Mouse (Mus musculus) embryonic facial prominence, embryonic 10.5 days (tissue): ENCODE data around the gene Sap30. TPM values are rescaled to one million over a fixed set of nuclear protein-coding genes. Genes with fewer than 3 reads are reported as not detected.
"Not testable (repeated sequence)": the region's sequence is repeated elsewhere in the genome, so short reads cannot be mapped to it uniquely, and the experiment has no call there.

Source experiments
- DNase-seq: peaks from one replicate; pipeline ENCODE4 v3.0.0-alpha.2; 2017; ENCODE audit warnings: low spot score
- H3K27ac ChIP-seq: fragments of 300-500 bp; sonication (generic); replicated peaks from 2 replicates; pipeline ENCODE4 v1.5.1; 2016; ENCODE audit warnings: mild to moderate bottlenecking
- H3K27me3 ChIP-seq: fragments of 300-500 bp; sonication (generic); replicated peaks from 2 replicates; pipeline ENCODE4 v1.6.1; 2016; ENCODE audit warnings: low read depth, mild to moderate bottlenecking; ENCODE audit not compliant: poor library complexity, severe bottlenecking
- H3K36me3 ChIP-seq: fragments of 300-500 bp; sonication (generic); replicated peaks from 2 replicates; pipeline ENCODE4 v1.6.1; 2016; ENCODE audit warnings: mild to moderate bottlenecking, moderate library complexity
- H3K4me1 ChIP-seq: fragments of 300-500 bp; sonication (generic); 2 replicates; pipeline ENCODE4 v1.6.1; 2016
- H3K4me3 ChIP-seq: fragments of 300-500 bp; sonication (generic); 2 replicates; pipeline ENCODE4 v1.5.1; 2016; ENCODE audit warnings: mild to moderate bottlenecking, moderate library complexity
- H3K9me3 ChIP-seq: fragments of 300-500 bp; sonication (generic); 2 replicates; pipeline ENCODE4 v1.6.1; 2016; ENCODE audit warnings: mild to moderate bottlenecking
- WGBS: fragments of 180-500 bp; shearing (Covaris S2); methylation state at CpG from one replicate; pipeline ENCODE4 v1.1.7; 2016; 5-methylcytosine and 5-hydroxymethylcytosine counted together
- polyA plus RNA-seq: library from polyadenylated mRNA; unstranded; fragments of >200 nt; fragmentation: Nextera tagmentation; extraction: Ambion mirVana; gene quantifications from 2 replicates; pipeline ENCODE4 v1.2.1, GENCODE M21; 2016

Gene Sap30
- polyA plus RNA-seq, 1 experiment from 2014 or later: 72.8 TPM

- Histone ChIP-seq H3K27ac (no peak within 1 kb of the TSS), H3K36me3 (no peaks in the 10 kb centered on the region), H3K27me3 (no peaks in the 10 kb centered on the region), H3K9me3 (no peaks in the 10 kb centered on the region), H3K4me1 (no peaks in the 10 kb centered on the region), H3K4me3 (no peak within 1 kb of the TSS)
- DNase-seq: no peak
- 65% methylated on average over 3 of the region's 3 CpGs for WGBS
These were observed 31.9 kb downstream of the Sap30 start, which contains the start of gene Scrg1 for GRCm38 (mm10) chr8:57455765-57456164. Scrg1 (plus strand) TSS chr8:57455923.

GRCm38 (mm10) chr8:57453361-57453760 is 34.3 kb downstream of the Sap30 start:
- Histone ChIP-seq H3K27me3 (no peaks in the 10 kb centered on the region), H3K4me1 (no peaks in the 10 kb centered on the region), H3K27ac (no peak overlapping the region), H3K4me3 (no peak overlapping the region), H3K9me3 (no peaks in the 10 kb centered on the region), H3K36me3 (no peaks in the 10 kb centered on the region)
- 85% methylated on average over 2 of the region's 2 CpGs for WGBS
- no peak for DNase-seq

DNA sequence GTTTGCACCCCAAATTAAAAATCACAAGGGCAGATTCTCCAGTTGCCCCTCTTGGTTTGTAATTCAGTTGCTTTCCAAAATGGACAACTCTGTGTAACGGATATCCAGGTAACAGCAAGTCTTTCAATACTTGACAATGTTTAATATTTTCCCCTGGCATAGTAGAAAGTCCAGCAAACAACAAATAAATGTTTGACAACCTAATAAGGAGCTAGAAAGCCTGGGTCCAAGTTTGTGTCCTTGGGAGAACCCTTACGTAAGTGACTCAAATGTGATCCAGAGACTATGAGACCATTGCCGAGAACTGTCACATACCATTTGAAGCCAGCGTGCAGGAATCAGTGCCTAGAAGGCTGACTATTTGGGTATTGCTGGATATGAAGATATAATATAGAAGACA is 35.8 kb downstream of the Sap30 start:
- Histone ChIP-seq H3K27ac (no peak overlapping the region), H3K36me3 (no peaks in the 10 kb centered on the region), H3K4me3 (no peak overlapping the region), H3K9me3 (no peaks in the 10 kb centered on the region), H3K27me3 (no peaks in the 10 kb centered on the region), H3K4me1 (no peaks in the 10 kb centered on the region)
- no peak for DNase-seq
- 94% methylated on average over 4 of the region's 4 CpGs for WGBS

DNA sequence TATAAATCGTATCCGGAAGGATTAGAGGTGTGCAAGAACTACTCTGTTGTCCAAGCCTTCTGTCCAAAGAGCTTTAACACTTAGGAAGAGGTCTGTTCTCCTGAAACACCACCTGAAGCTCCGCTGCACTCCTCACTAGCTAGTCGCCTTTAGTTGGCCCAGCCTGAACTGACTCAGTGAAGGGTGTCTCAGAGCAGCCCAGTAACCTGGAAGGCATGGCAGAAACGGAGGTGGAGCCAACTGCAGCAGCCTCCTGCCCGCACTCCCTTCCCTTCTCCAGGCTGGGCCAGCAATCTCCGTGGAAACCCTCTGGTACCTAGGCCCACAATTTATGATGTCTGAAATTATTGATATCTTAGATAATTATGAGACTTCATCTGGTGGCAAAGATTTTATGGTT is 36.9 kb downstream of the Sap30 start:
- DNase-seq: no peak
- H3K36me3 ChIP-seq: no peaks in the 10 kb centered on the region
- no peaks in the 10 kb centered on the region for H3K27me3 ChIP-seq
- no peaks in the 10 kb centered on the region for H3K9me3 ChIP-seq
- H3K27ac ChIP-seq: no peak overlapping the region
- no peak overlapping the region for H3K4me3 ChIP-seq
- H3K4me1 ChIP-seq: no peaks in the 10 kb centered on the region
- 69% methylated on average over 7 of the region's 7 CpGs for WGBS

GRCm38 (mm10) chr8:57445901-57446300 is 41.8 kb downstream of the Sap30 start:
- DNase-seq, H3K4me1 ChIP-seq, H3K9me3 ChIP-seq, H3K27ac ChIP-seq, H3K27me3 ChIP-seq, H3K4me3 ChIP-seq, H3K36me3 ChIP-seq: not testable (repeated sequence)
- 83% methylated on average over 5 of the region's 5 CpGs for WGBS

DNA sequence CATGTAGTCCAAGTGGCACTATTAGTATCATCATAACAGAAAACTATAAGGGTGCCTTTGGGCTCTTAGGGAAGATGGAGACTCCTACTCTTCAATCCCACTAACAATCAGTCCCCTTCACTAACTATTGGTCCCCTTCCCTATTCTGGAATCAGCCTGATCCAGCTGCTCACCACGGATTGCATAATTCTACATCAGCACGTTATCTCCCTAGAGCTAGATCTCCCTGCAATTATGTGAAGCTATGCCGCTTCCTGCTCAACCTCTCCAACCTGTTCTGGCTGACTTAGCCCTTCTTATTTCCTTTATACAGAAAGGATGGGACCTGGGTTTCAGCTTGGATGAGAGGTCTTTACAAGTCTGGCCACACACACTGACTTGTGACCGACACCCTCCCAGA is 44.4 kb downstream of the Sap30 start:
- H3K4me1 ChIP-seq: no peaks in the 10 kb centered on the region
- H3K9me3 ChIP-seq: no peaks in the 10 kb centered on the region
- H3K27ac ChIP-seq: no peak overlapping the region
- H3K4me3 ChIP-seq: no peak overlapping the region
- WGBS: 71% methylated on average over 4 of the region's 4 CpGs
- no peaks in the 10 kb centered on the region for H3K27me3 ChIP-seq
- no peak for DNase-seq
- H3K36me3 ChIP-seq: no peaks in the 10 kb centered on the region

DNA sequence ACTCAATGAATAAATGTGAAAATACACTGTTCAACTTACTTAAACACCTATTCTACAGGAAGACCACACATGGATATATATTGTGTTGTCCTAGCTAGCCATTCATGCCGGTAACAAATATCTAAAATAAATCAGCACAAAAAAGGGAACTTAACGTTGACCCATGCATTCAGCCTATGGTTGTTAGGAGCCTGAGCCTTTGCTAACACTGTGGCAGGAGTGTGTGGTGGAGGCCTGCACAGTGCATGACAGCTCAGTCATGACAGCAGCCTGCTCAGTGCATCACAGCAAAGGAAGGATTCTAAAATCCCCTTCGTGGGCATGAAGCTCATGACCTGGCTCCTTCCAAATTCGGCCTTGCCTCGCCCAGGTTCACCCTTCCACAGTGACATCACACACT is 46.1 kb downstream of the Sap30 start:
- Histone ChIP-seq H3K36me3 (no peaks in the 10 kb centered on the region), H3K9me3 (no peaks in the 10 kb centered on the region), H3K4me3 (no peak overlapping the region), H3K27me3 (no peaks in the 10 kb centered on the region), H3K4me1 (no peaks in the 10 kb centered on the region), H3K27ac (no peak overlapping the region)
- no peak for DNase-seq
- WGBS: 83% methylated on average over 5 of the region's 5 CpGs

DNA sequence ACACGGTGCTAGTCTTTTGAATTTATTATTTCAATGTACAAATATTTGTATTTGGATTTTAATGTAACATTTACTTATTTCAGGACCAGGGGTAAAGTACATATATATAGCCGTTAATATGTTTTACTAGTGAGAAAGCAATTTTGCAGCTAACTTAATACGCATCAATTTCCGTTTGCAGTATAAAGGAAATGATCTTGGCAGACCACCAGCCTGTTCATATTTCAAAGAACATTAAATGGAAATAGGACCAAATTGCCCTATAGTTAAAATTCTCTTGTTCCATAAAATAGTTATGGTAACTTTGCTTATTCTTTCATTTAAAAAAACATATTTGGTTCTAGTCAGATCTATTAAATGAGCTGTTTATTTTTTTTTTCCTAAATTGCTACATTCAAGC is 46.5 kb downstream of the Sap30 start:
- no peak overlapping the region for H3K27ac ChIP-seq
- 83% methylated on average over 4 of the region's 4 CpGs for WGBS
- DNase-seq: no peak
- H3K27me3 ChIP-seq: no peaks in the 10 kb centered on the region
- no peak overlapping the region for H3K4me3 ChIP-seq
- H3K4me1 ChIP-seq: no peaks in the 10 kb centered on the region
- no peaks in the 10 kb centered on the region for H3K9me3 ChIP-seq
- no peaks in the 10 kb centered on the region for H3K36me3 ChIP-seq

DNA sequence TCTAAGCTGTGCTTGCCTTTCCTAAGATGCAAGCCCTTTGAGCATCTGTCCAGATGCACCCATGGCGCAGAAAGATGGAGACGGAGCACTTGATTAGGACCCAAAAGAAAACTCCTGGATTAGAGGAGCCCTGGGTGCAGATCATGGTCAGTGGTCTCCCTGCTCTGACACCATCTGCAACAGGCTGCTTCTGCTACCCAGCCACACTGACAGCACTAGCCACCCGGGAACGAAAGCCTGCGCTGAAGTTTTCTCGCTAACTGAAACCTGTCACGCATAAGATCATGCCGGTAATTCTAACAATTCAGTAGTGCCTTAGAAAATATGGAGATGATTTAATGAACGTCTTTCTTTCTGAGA is 51.2 kb downstream of the Sap30 start:
- Histone ChIP-seq H3K4me1 (no peaks in the 10 kb centered on the region), H3K27ac (no peak overlapping the region), H3K9me3 (no peaks in the 10 kb centered on the region), H3K27me3 (no peaks in the 10 kb centered on the region), H3K4me3 (no peak overlapping the region), H3K36me3 (no peaks in the 10 kb centered on the region)
- WGBS: 87% methylated on average over 9 of the region's 9 CpGs
- no peak for DNase-seq

DNA sequence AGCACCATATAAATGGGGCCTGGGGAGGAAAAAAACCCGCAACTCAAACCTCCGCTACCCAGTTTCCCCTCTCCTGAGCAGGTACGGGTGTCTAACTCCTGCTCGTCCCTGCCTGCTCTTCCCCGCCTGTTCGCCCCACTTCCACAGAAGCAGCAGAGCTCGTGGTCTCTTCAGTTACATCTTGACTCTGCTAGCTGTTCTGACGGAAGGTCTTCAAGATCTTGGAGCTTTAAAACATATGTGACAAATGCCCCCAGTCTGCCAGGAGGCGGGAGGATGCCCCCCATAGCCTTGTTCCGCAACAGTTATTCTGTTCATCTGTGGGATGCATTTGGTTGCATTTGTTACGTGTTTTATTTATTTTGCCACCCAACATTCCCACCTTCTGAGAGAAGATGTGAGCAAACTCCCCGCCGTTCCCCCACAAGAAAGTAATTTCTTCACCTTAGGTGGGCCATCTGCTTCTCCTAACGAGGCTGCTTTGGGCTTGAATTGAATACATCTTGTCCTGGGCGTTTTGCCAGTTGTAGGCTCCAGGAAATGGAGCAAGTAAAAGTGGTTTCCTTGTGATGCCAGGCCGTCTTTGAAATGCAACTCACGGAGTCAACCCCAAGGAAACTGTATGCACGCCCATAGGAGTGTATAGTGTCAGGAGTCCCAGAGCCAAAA is 51.8 kb downstream of the Sap30 start:
- H3K27ac ChIP-seq: no peak overlapping the region
- no peaks in the 10 kb centered on the region for H3K4me1 ChIP-seq
- no peaks in the 10 kb centered on the region for H3K27me3 ChIP-seq
- H3K36me3 ChIP-seq: no peaks in the 10 kb centered on the region
- no peak for DNase-seq
- no peaks in the 10 kb centered on the region for H3K9me3 ChIP-seq
- H3K4me3 ChIP-seq: no peak overlapping the region
- 71% methylated on average over 18 of the region's 18 CpGs for WGBS

- 89% methylated on average over 5 of the region's 5 CpGs for whole genome bisulfite sequencing
- Histone ChIP-seq H3K4me1 (peaks cover 5% of the 10 kb centered on the region; the same call in 1 of the 2 replicates), H3K4me3 (no peak overlapping the region), H3K27me3 (0 out of 2 replicates have a peak, but pooled peaks cover 3% of the 10 kb centered on the region), H3K36me3 (no peaks in the 10 kb centered on the region), H3K27ac (no peak overlapping the region), H3K9me3 (no peaks in the 10 kb centered on the region)
- no peak for DNase-seq
These were observed 54.9 kb downstream of the Sap30 start for GRCm38 (mm10) chr8:57432802-57433201.
